Mouse (Mus musculus) neutrophil, adult 5-6 weeks (primary cell): ENCODE data around the gene H2-DMb2. TPM values are rescaled to one million over a fixed set of nuclear protein-coding genes. Genes with fewer than 3 reads are reported as not detected.

Experiments
- ATAC-seq: fragments of 151-379, 151-347 bp; 2 replicates; pipeline ENCODE4 v1.8.0; 2017; ENCODE audit warnings: mild to moderate bottlenecking, moderate TSS enrichment; ENCODE audit not compliant: insufficient number of reproducible peaks, poor library complexity, low FRiP score, severe bottlenecking; ENCODE audit errors: extremely low read depth
- total RNA-seq: library from RNA; stranded (forward); fragments of 200-1000 nt; gene quantifications from 2 replicates; pipeline ENCODE4 v1.2.3, GENCODE M21; 2017

The H2-DMb2 gene
- total RNA-seq, 1 experiment from 2014 or later, result 699 TPM

- peak; percentile 37; the same call in 1 of the 2 replicates for ATAC-seq
Measured at GRCm38 (mm10) chr17:34196941-34197894, 54.1 kb downstream of the H2-DMb2 start, which contains the start of gene Psmb8. Psmb8 (plus strand) TSS chr17:34197721.

GRCm38 (mm10) chr17:34197904-34198520, 54.9 kb downstream of the H2-DMb2 start:
- peak; percentile 70 for ATAC-seq

GRCm38 (mm10) chr17:34198521-34198912, 55.4 kb downstream of the H2-DMb2 start:
- ATAC-seq, result 0 out of 2 replicates have a peak, but pooled peaks have one; percentile 1

- no peak for ATAC-seq
Measured at GRCm38 (mm10) chr17:34199050-34199619, 56.0 kb downstream of the H2-DMb2 start.

GRCm38 (mm10) chr17:34200047-34200446, 56.9 kb downstream of the H2-DMb2 start:
- no peak for ATAC-seq

GRCm38 (mm10) chr17:34200772-34201505, 57.8 kb downstream of the H2-DMb2 start:
- ATAC-seq, result no peak

Other genes with a start within 250 kb of the H2-DMb2 start
- 0.93 TPM in 1 of 2 replicates, not detected in the other for gene Platr17, start 238.2 kb upstream of the H2-DMb2 start, total RNA-seq
- 74.4 and 81.8 TPM in 2 replicates for gene Daxx, start 233.9 kb upstream of the H2-DMb2 start, total RNA-seq
- gene Tapbp, start 227.4 kb upstream of the H2-DMb2 start, total RNA-seq, result 198 and 225 TPM in 2 replicates
- gene Zbtb22, start 227.4 kb upstream of the H2-DMb2 start, total RNA-seq, result 39.3 and 41.3 TPM in 2 replicates
- gene Rgl2, start 213.8 kb upstream of the H2-DMb2 start, total RNA-seq, result 146 and 180 TPM in 2 replicates
- gene Pfdn6, start 203.0 kb upstream of the H2-DMb2 start, total RNA-seq, result 63.5 and 71.6 TPM in 2 replicates
- gene Wdr46, start 202.6 kb upstream of the H2-DMb2 start, total RNA-seq, result 16.1 and 24.2 TPM in 2 replicates
- gene B3galt4, start 191.8 kb upstream of the H2-DMb2 start, total RNA-seq, result 7.1 and 7.7 TPM in 2 replicates
- gene Vps52, start 187.5 kb upstream of the H2-DMb2 start, total RNA-seq, result 31.5 and 40.8 TPM in 2 replicates
- 780 and 810 TPM in 2 replicates for gene Rps18, start 187.3 kb upstream of the H2-DMb2 start, total RNA-seq
- 1,803 and 2,030 TPM in 2 replicates for gene H2-K1, start 143.0 kb upstream of the H2-DMb2 start, total RNA-seq
- gene Ring1, start 118.6 kb upstream of the H2-DMb2 start, total RNA-seq, result 14.8 and 24.3 TPM in 2 replicates
- gene H2-Ke6, start 115.2 kb upstream of the H2-DMb2 start, total RNA-seq, result 89.7 and 114 TPM in 2 replicates
- gene Slc39a7, start 111.6 kb upstream of the H2-DMb2 start, total RNA-seq, result 65.5 and 69.1 TPM in 2 replicates
- 65.3 and 70.2 TPM in 2 replicates for gene Rxrb, start 111.5 kb upstream of the H2-DMb2 start, total RNA-seq
- gene Col11a2, start 103.9 kb upstream of the H2-DMb2 start, total RNA-seq, result 10.4 and 13.0 TPM in 2 replicates
- gene H2-Oa, start 51.0 kb upstream of the H2-DMb2 start, total RNA-seq, result 119 and 138 TPM in 2 replicates
- 221 and 234 TPM in 2 replicates for gene H2-DMa, start 23.8 kb upstream of the H2-DMb2 start, total RNA-seq
- 714 and 721 TPM in 2 replicates for gene Brd2, start 20.7 kb upstream of the H2-DMb2 start, total RNA-seq
- 278 and 300 TPM in 2 replicates for gene H2-DMb1, start 9.8 kb downstream of the H2-DMb2 start, total RNA-seq
- 221 and 235 TPM in 2 replicates for gene Tap1, start 44.2 kb downstream of the H2-DMb2 start, total RNA-seq
- 132 and 176 TPM in 2 replicates for gene Psmb9, start 44.5 kb downstream of the H2-DMb2 start, total RNA-seq
- gene Psmb8, start 54.4 kb downstream of the H2-DMb2 start, total RNA-seq, result 312 and 336 TPM in 2 replicates
- 108 and 112 TPM in 2 replicates for gene Tap2, start 60.2 kb downstream of the H2-DMb2 start, total RNA-seq
- gene H2-Ob, start 95.6 kb downstream of the H2-DMb2 start, total RNA-seq, result 965 and 1,002 TPM in 2 replicates
- 2,894 and 2,999 TPM in 2 replicates for gene H2-Ab1, start 114.4 kb downstream of the H2-DMb2 start, total RNA-seq
- gene H2-Aa, start 144.5 kb downstream of the H2-DMb2 start, total RNA-seq, result 2,237 and 2,269 TPM in 2 replicates
- gene H2-Eb1, start 162.6 kb downstream of the H2-DMb2 start, total RNA-seq, result 2,076 and 2,332 TPM in 2 replicates
- 52.6 and 54.0 TPM in 2 replicates for gene H2-Eb2, start 182.4 kb downstream of the H2-DMb2 start, total RNA-seq
- 10.9 and 11.9 TPM in 2 replicates for gene Btnl2, start 211.5 kb downstream of the H2-DMb2 start, total RNA-seq
- 0.93 TPM in 1 of 2 replicates, not detected in the other for gene Btnl1, start 233.8 kb downstream of the H2-DMb2 start, total RNA-seq